ENCODE assay signal across 8 mouse cellular contexts in the genomic region with DNA sequence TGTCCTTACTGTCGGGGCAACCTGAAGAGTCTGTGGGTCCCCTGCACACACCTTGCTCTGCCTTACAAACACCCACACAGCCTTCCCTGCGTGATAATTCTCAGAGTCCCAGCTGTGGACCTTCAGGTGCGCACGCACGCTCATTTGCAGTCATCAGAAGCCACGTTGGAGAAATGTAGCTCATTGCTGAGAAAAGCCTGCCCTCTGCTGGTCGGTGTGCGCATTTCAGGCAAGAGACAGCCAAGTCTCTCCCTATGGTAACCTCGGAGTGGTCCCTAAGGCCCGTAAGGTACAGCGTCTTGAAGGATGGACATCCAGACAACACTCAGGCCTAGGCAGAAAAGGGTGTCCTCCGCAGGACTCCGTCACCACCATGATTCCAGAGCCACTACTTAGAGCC. TPM values are rescaled to one million over a fixed set of nuclear protein-coding genes. Genes with fewer than 3 reads are reported as not detected.
A peak's percentile ranks its signal among the peaks of the same experiment; 100 is the strongest.
DNase-seq lines count a peak whose midpoint lies in the region; ATAC-seq and TF ChIP-seq lines count a peak whose summit lies in the region.

No protein-coding gene starts in this region.

- H3K36me3 ChIP-seq in liver, embryonic 14.5 days (replicated peaks; ENCODE audit: control insufficient read depth, insufficient read depth, low read depth): no peaks in the 10 kb centered on the region

- H3K4me3 ChIP-seq in liver, embryonic 14.5 days (ENCODE audit: insufficient read depth in 1 of 2, low read depth in 2 of 2, low read length in 2 of 2): no peak overlapping the region

- no peaks in the 10 kb centered on the region for H3K9me3 ChIP-seq in liver, embryonic 14.5 days (ENCODE audit: control insufficient read depth, low read length)

- H3K27ac ChIP-seq in liver, embryonic 14.5 days: no peak overlapping the region

- TF ChIP-seq EP300 in liver, embryonic 14.5 days (IDR thresholded peaks at IDR 0.05; ENCODE audit: low read depth): no peak

- DNase-seq in A20 (ENCODE audit: low read depth, low spot score): peak; percentile 54
- DNase-seq in Patski (ENCODE audit: low read depth, low spot score): no peak
- DNase-seq in cerebellum, adult 9-10 months: peak; percentile 92
- peak; percentile 38 to 78 for DNase-seq in frontal cortex, postnatal 10 days (ENCODE audit: low spot score in 2 of 2)
- peak; percentile 53 for DNase-seq in kidney, postnatal 14 days
- DNase-seq in liver, embryonic 14.5 days (ENCODE audit: low read depth in 3 of 3, low spot score in 3 of 3): peak in 2 of 3 experiments; percentile 2 to 16
- DNase-seq in ovary, postnatal 14 days (ENCODE audit: low spot score): peak; percentile 44
- DNase-seq in thymus, postnatal 36 days: peak; percentile 39 to 45

- ATAC-seq in Patski: no peak
- no peak for ATAC-seq in liver, embryonic 14.5 days (ENCODE audit: insufficient read depth)

- H3K4me1 ChIP-seq in liver, embryonic 14.5 days (replicated peaks; ENCODE audit: control insufficient read depth in 2 of 2, insufficient read depth in 2 of 2, low read length in 1 of 2): no peaks in the 10 kb centered on the region

- H3K9ac ChIP-seq in liver, embryonic 14.5 days (replicated peaks): no peak overlapping the region

- TF ChIP-seq CTCF in Patski (IDR thresholded peaks at IDR 0.05): peak; percentile 78
- peak; percentile 92 for TF ChIP-seq CTCF in liver, embryonic 14.5 days (IDR thresholded peaks at IDR 0.05; ENCODE audit: low read depth)

- H3K27me3 ChIP-seq in Patski: peaks cover 21% of the 10 kb centered on the region
- H3K27me3 ChIP-seq in liver, embryonic 14.5 days (ENCODE audit: control insufficient read depth, insufficient read depth, low read length): no peaks in the 10 kb centered on the region

- WGBS in liver, embryonic 14.5 days (ENCODE audit: insufficient replicate concordance): 18% methylated on average over 13 of the region's 13 CpGs

- POLR2A ChIA-PET in Patski (lab: Charles Lee): no interaction called here

- no peak overlapping the region for H3K4me2 ChIP-seq in liver, embryonic 14.5 days (ENCODE audit: low read depth)

- in situ Hi-C loops in Patski (cut with MboI; ENCODE audit: low pct_unique_long_range_greater_than_20kb): loop anchor here (25.0 kb wide), 1 partner anchor 1039 kb away; no protein-coding TSS in a partner anchor

- CTCF ChIA-PET in Patski (lab: Charles Lee): no interaction called here

RNA-seq across cellular contexts. Expression of a gene that starts 50.9 kb away (rescaled TPM):
- not detected for polyA plus RNA-seq in Patski (2021)
- not detected in 2 replicates for polyA plus RNA-seq in liver, embryonic 14.5 days (2012; rRNA removed)
- not detected in 2 replicates for polyA plus RNA-seq in liver, embryonic 14.5 days (2014; fragmentation: Nextera tagmentation; extraction: Ambion mirVana)
